Mouse (Mus musculus): Measurements from ENCODE around the gene Tbrg1.

DNA sequence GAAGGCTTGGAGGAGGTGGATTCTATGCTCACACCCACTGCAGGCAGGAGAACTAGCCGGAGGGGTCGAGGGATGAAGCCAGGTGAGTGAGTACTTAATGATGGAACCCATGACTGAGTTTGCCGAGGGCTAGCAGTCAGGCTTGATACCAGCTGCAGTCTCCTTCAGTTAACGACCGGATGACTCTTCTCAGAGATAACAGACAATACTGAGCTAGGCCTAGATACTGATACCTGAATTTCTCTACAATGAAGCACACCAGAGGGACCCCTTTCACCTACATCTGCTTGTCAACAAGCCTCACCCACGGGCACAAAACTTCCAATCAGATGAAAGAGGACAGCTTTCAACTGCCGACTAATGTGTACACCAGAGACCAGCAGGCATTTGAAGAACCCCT is 8.9 kb upstream of the Tbrg1 start:
- TF ChIP-seq GATA1 (IDR thresholded peaks at IDR 0.05; ENCODE audit: low read length) (no peak), TAL1 (IDR thresholded peaks at IDR 0.05; ENCODE audit: low read length) (no peak)
